Mouse (Mus musculus) myocyte (in vitro differentiated cells): ENCODE measurements around the gene Ss18l2. TPM values are rescaled to one million over a fixed set of nuclear protein-coding genes. Genes with fewer than 3 reads are reported as not detected.

ENCODE experiments used
- H3K27me3 ChIP-seq: one replicate; pipeline ENCODE4 v1.6.1; 2011; ENCODE audit not compliant: control insufficient read depth, insufficient read depth, insufficient read length
- H3K36me3 ChIP-seq: one replicate; pipeline ENCODE4 v1.6.1; 2011; ENCODE audit not compliant: control insufficient read depth, insufficient read depth
- H3K4me2 ChIP-seq: one replicate; pipeline ENCODE4 v1.6.1; 2011; ENCODE audit warnings: low read depth, control low read depth
- H3K4me3 ChIP-seq: one replicate; pipeline ENCODE4 v1.5.1; 2011; ENCODE audit warnings: mild to moderate bottlenecking, control low read depth, moderate library complexity
- H3K79me2 ChIP-seq: one replicate; pipeline ENCODE4 v1.6.1; 2011; ENCODE audit not compliant: control insufficient read depth, insufficient read depth
- H3ac ChIP-seq: one replicate; pipeline ENCODE4 v1.6.1; 2011; ENCODE audit not compliant: control insufficient read depth, insufficient read length
- CEBPB ChIP-seq: IDR thresholded peaks from 2 replicates; pipeline ENCODE4 v1.6.1; 2011; ENCODE audit warnings: mild to moderate bottlenecking, moderate library complexity; ENCODE audit not compliant: poor library complexity, insufficient read depth, severe bottlenecking
- E2F4 ChIP-seq: IDR thresholded peaks from one replicate; pipeline ENCODE4 v1.6.1; 2011; ENCODE audit warnings: mild to moderate bottlenecking, control low read depth, moderate library complexity; ENCODE audit not compliant: insufficient read depth
- MAX ChIP-seq: IDR thresholded peaks from one replicate; pipeline ENCODE4 v1.6.1; 2011; ENCODE audit warnings: low read depth, mild to moderate bottlenecking, control low read depth
- MYOD1 ChIP-seq, 3 experiments: IDR thresholded peaks; one replicate each; pipeline ENCODE4 v1.6.1; 2011; ENCODE audit warnings: control low read depth in 2 of 3, low read depth in 2 of 3, mild to moderate bottlenecking in 2 of 3, moderate library complexity in 1 of 3; ENCODE audit not compliant: insufficient read length in 2 of 3, control insufficient read depth in 1 of 3
- MYOG ChIP-seq, 3 experiments: IDR thresholded peaks; one replicate each; pipeline ENCODE4 v1.6.1; 2011; ENCODE audit warnings: control low read depth in 2 of 3, low read depth in 2 of 3, mild to moderate bottlenecking in 2 of 3; ENCODE audit not compliant: insufficient read length in 2 of 3, control insufficient read depth in 1 of 3, insufficient read depth in 1 of 3
- POLR2A ChIP-seq: IDR thresholded peaks from one replicate; pipeline ENCODE4 v1.6.1; 2011; ENCODE audit warnings: low read depth, mild to moderate bottlenecking, control low read depth, moderate library complexity; ENCODE audit not compliant: insufficient read length
- POLR2AphosphoS2 ChIP-seq: IDR thresholded peaks from one replicate; pipeline ENCODE4 v1.6.1; 2011; ENCODE audit warnings: low read depth, control low read depth; ENCODE audit not compliant: insufficient read length
- REST ChIP-seq: IDR thresholded peaks from one replicate; pipeline ENCODE4 v1.6.1; 2011; ENCODE audit warnings: mild to moderate bottlenecking, control low read depth, moderate library complexity; ENCODE audit not compliant: insufficient read depth, insufficient read length
- SRF ChIP-seq: IDR thresholded peaks from one replicate; pipeline ENCODE4 v1.6.1; 2011; ENCODE audit warnings: low read depth; ENCODE audit not compliant: control insufficient read depth, insufficient read length
- TCF12 ChIP-seq: IDR thresholded peaks from one replicate; pipeline ENCODE4 v1.6.1; 2011; ENCODE audit warnings: mild to moderate bottlenecking, control low read depth; ENCODE audit not compliant: poor library complexity, insufficient read depth, severe bottlenecking
- TCF3 ChIP-seq: IDR thresholded peaks from one replicate; pipeline ENCODE4 v1.6.1; 2011; ENCODE audit warnings: low read depth, control low read depth; ENCODE audit not compliant: insufficient read length
- USF1 ChIP-seq: IDR thresholded peaks from one replicate; pipeline ENCODE4 v1.6.1; 2011; ENCODE audit warnings: low read depth, mild to moderate bottlenecking, control low read depth, moderate library complexity
- polyA plus RNA-seq: library from polyadenylated mRNA; unstranded; fragments of >200 nt; fragmentation: generic; extraction: Trizol; gene quantifications from one replicate; pipeline ENCODE4 v1.2.1, GENCODE M21; 2012; ENCODE audit warnings: missing spikeins

The Ss18l2 gene
- polyA plus RNA-seq, 1 experiment = 81.5 TPM

DNA sequence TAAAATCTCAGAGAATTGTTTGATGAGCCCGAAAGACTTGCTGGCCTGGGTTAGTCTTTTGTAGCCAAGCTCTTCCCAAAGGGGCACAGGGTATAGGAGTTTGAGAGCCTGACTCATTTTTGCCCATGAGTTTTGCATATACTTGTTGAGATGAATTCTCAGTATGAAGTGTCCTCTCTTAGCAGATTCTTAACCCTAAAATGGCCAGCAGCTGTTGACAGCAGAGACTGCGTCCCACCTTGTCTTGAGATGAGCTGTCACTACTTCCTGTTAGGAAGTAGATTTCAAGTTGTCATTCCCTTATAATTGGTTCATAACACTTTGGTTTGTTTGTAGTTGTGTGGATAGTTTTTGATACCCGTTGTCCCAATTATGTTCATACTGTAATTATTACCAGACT, 31.0 kb downstream of the Ss18l2 start:
- Histone ChIP-seq H3K36me3 (peaks cover 79% of the 10 kb centered on the region), H3K4me3 (no peak overlapping the region), H3ac (no peak overlapping the region), H3K27me3 (no peaks in the 10 kb centered on the region), H3K4me2 (no peak overlapping the region), H3K79me2 (peaks cover 15% of the 10 kb centered on the region)
- TF ChIP-seq MYOG (IDR thresholded peaks at IDR 0.05; ENCODE audit: control insufficient read depth in 1 of 3, insufficient read depth in 1 of 3, insufficient read length in 2 of 3, low read depth in 2 of 3) (no peak), SRF (no peak), TCF3 (no peak), REST (no peak), USF1 (no peak), MYOD1 (IDR thresholded peaks at IDR 0.05; ENCODE audit: control insufficient read depth in 1 of 3, insufficient read length in 2 of 3, low read depth in 2 of 3) (no peak), E2F4 (no peak), POLR2AphosphoS2 (no peak), MAX (no peak), CEBPB (no peak), POLR2A (no peak), TCF12 (no peak)

DNA sequence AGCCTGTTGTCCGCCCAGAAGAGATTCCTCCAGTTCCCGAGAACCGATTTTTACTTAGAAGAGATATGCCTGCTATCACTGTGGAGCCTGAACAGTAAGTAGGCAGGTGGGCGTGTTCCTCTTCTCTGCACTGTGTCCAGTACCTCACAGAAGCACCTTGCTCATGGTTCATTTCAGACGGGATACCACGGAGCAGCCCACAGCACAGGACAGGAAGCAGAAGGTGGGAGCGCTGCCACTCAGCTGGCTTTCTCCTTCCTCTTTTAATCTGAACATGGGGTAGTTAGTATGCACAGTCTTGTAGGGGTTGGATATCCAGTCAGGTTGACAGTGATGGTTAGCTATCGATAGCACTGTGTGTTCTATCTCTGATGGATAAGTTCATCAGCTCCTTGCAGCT, 33.9 kb downstream of the Ss18l2 start:
- TF ChIP-seq REST = no peak
- no peak for TF ChIP-seq USF1
- no peak for TF ChIP-seq TCF3
- no peak for TF ChIP-seq MYOG (IDR thresholded peaks at IDR 0.05; ENCODE audit: control insufficient read depth in 1 of 3, insufficient read depth in 1 of 3, insufficient read length in 2 of 3, low read depth in 2 of 3)
- no peak for TF ChIP-seq E2F4
- no peak for TF ChIP-seq TCF12
- no peak for TF ChIP-seq POLR2A
- no peak for TF ChIP-seq SRF
- TF ChIP-seq MAX = no peak
- no peak for TF ChIP-seq CEBPB
- TF ChIP-seq POLR2AphosphoS2 = no peak

DNA sequence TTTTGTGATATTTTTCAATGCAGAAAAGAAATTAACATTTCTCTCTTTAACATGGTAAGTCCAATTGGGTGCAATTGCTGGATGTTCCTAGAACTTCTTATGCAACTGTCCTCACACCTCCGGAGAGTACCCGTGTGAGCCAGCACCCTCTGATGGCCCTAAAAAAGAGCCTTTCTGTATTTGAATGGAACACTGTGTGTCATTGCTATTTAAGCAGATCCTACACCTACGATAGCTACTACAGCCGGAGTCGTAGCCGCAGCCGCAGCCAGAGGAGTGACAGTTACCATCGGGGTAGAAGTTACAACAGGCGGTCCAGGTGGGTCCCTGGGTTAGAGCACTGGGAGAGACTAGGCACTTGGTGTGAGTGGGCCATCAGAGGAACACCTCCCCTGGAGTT, 42.6 kb downstream of the Ss18l2 start:
- Histone ChIP-seq H3K36me3 (peaks cover 70% of the 10 kb centered on the region), H3K27me3 (no peaks in the 10 kb centered on the region), H3ac (no peak overlapping the region), H3K4me3 (no peak overlapping the region), H3K79me2 (no peaks in the 10 kb centered on the region), H3K4me2 (no peak overlapping the region)
- TF ChIP-seq REST (no peak), TCF12 (no peak), MYOG (IDR thresholded peaks at IDR 0.05; ENCODE audit: control insufficient read depth in 1 of 3, insufficient read depth in 1 of 3, insufficient read length in 2 of 3, low read depth in 2 of 3) (no peak), CEBPB (no peak), POLR2AphosphoS2 (no peak), MYOD1 (IDR thresholded peaks at IDR 0.05; ENCODE audit: control insufficient read depth in 1 of 3, insufficient read length in 2 of 3, low read depth in 2 of 3) (no peak), TCF3 (no peak), POLR2A (no peak), E2F4 (no peak), MAX (no peak), USF1 (no peak), SRF (no peak)

More for the DNA sequence above, 33.9 kb downstream of the Ss18l2 start:
- H3K27me3 ChIP-seq = no peaks in the 10 kb centered on the region
- no peak overlapping the region for H3ac ChIP-seq
- no peaks in the 10 kb centered on the region for H3K79me2 ChIP-seq
- H3K4me2 ChIP-seq = no peak overlapping the region
- H3K36me3 ChIP-seq = peaks cover 91% of the 10 kb centered on the region
- no peak overlapping the region for H3K4me3 ChIP-seq

- Histone ChIP-seq H3K36me3 (peaks cover 52% of the 10 kb centered on the region), H3K79me2 (no peaks in the 10 kb centered on the region), H3K4me2 (no peak overlapping the region), H3ac (no peak overlapping the region), H3K27me3 (no peaks in the 10 kb centered on the region), H3K4me3 (no peak overlapping the region)
- peak; percentile 60 for TF ChIP-seq POLR2AphosphoS2
- no peak for TF ChIP-seq SRF
These were observed 44.5 kb downstream of the Ss18l2 start for GRCm38 (mm10) chr9:121754624-121755023.

DNA sequence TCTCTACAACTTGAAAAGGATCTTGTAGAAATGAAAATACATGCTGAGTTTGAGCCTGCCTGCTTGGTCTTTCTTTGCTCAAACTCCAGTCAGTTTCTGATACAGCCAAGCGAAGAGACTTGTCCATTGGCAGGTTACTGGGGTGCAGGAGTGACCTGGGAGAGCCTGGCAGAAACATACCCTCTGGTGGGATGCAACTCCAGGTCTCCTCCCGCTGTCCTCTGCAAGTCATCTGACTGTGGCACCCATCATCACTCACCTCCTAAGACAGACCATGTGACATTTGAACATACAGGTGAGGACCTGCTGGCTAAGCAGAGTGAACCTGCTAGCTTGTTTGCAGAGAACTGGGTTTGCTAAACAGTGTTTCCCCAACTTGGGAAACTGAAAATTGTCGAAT, 46.7 kb downstream of the Ss18l2 start:
- Histone ChIP-seq H3K4me2 (no peak overlapping the region), H3ac (no peak overlapping the region), H3K36me3 (peaks cover 34% of the 10 kb centered on the region), H3K79me2 (no peaks in the 10 kb centered on the region), H3K27me3 (no peaks in the 10 kb centered on the region), H3K4me3 (no peak overlapping the region)
- TF ChIP-seq USF1 (no peak), POLR2AphosphoS2 (peak; percentile 65), TCF3 (no peak)
